Mouse (Mus musculus) stomach, postnatal 0 days (tissue): ENCODE data around the gene H2al1d.
"Not testable (repeated sequence)": the region's sequence is repeated elsewhere in the genome, so short reads cannot be mapped to it uniquely, and the experiment has no call there.

Source experiments
- CTCF ChIP-seq: IDR thresholded peaks from 2 replicates; pipeline ENCODE4 v1.5.1; 2016; ENCODE audit warnings: antibody characterized with exemption, low read depth, mild to moderate bottlenecking, moderate library complexity
- EP300 ChIP-seq: optimal IDR thresholded peaks from 2 replicates; pipeline ENCODE3; 2016; ENCODE audit warnings: antibody characterized with exemption

DNA sequence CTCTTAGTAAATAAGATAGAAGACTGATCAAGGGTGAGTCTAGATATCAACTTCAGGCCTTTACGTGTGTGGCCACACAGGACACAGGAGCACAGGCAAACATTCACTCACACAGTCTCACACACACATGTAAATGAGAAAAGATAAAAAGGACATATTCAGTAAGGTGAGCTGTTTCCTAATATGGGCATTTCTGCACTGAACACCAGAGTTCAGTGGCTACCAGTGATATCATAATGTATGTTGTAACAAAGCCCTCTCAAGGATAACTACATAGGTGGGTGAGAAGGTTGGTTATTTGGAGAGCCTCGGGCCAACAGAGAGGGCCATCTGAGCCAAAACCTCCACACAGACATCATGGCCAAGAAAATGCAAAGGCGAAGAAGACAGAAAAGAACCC is 3.0 kb downstream of the H2al1d start, which contains the start of gene H2al1e:
- not testable (repeated sequence) for TF ChIP-seq CTCF, EP300
